Mouse (Mus musculus): Measurements from ENCODE around the gene Deaf1. TPM values are rescaled to one million over a fixed set of nuclear protein-coding genes. Genes with fewer than 3 reads are reported as not detected.

Gene Deaf1
- polyA plus RNA-seq (2015; fragmentation: Nextera tagmentation; extraction: Ambion mirVana), result 26.7 and 31.4 TPM in 2 replicates

GRCm38 (mm10) chr7:141327469-141328372 is at the start of gene Deaf1, which contains the start of gene Tmem80:
Gene Deaf1, minus strand, starts transcription at chr7:141327690.
Gene Tmem80, plus strand, starts transcription at chr7:141327739.

GRCm38 (mm10) chr7:141338576-141339131 is 11.2 kb upstream of the Deaf1 start, which contains the start of gene Eps8l2:
Gene Eps8l2, plus strand, starts transcription at chr7:141338880.

GRCm38 (mm10) chr7:141291921-141292582 is 35.4 kb downstream of the Deaf1 start, which contains the start of gene Drd4:
Gene Drd4, plus strand, starts transcription at chr7:141292006.

DNA sequence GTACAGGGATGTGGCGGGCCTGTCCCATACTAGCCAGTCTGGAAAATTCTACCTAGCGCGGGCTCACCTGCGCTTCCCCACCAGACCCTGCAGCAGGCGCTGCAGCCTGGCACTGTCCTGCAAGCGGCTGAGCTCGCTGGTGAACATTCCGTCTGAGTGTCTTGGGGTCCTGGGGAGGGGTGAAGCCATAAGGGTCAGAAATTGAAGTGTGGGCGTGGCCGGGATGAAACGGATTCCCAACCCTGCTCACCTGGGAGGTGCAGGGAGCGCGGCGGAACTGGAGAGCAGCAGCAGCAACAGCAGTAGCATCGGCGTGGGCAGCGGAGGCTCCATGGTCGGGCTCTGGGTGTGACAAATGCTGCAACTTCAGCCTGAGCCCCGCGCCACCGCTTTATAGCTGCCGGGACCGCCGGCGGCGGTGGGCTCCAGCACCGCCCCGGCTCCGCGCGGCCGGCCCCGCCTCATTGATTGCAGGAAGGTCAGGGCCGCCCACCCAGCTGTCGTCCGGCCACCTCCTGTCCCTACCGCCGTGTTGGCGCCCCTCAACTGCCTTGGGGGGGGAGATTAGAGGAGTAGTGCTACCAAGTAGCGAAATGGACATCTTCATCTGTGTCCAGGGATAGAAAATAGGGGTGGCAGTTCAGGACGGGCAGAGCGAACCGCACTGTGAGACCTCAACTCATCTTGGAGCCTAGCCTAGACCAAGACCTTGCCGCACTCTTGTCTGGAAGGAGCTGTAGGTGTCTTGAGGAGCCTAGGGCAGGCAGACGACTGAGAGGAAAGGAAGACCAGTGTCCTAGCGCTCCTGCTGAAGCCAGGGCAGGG is 48.5 kb downstream of the Deaf1 start, which contains the start of gene Sct:
Sct (minus strand) TSS at position 368 of the 825 bp plus-strand sequence.

GRCm38 (mm10) chr7:141276546-141276945 is 50.9 kb downstream of the Deaf1 start, which contains the start of gene Cdhr5:
Gene Cdhr5, minus strand, starts transcription at chr7:141276786.

DNA sequence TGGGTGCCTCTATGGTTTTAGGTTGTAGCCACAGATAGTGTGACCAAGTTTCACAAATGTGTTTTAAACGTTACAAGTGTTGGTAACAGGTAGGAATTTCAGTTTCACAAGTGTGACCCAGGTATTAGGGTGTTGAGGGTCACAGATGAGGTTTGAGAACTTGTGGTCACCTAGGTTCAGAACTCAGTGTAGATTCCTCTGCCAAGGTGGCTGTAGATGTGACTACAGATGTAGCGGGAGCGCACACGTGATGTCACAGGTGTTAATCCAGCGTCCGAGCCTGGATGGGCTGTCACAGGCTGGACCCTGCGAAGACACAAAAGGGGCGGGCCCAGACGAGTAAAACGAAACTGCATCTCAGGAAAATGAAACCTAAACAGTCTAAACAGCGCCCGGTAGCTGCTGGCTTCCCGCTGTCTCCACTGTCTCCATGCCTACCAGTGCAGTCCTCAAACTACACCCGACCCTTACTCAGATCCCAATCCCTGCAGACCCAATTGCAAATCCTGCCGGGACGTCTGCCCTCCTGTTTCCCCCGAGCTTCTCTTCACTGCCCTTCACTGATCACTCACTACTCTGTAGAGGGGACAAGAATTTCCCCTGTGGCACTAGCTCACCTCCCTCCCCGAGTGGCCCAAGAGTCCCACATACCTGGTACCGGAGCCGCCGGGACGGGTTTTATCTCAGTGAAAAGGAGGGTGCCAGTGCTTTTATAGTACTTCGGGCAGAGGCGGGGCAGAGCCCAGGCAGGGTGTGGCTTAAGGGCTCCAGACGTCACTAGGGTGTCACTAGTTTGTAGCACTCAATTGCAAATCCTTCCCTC is 61.5 kb downstream of the Deaf1 start, which contains the start of gene Irf7:
Irf7 (minus strand) TSS at position 743 of the 823 bp plus-strand sequence.

Other genes with a start within 250 kb of the Deaf1 start
- 2.2 and 3.6 TPM in 2 replicates for gene Pkp3, start 249.5 kb downstream of the Deaf1 start, polyA plus RNA-seq (2015; fragmentation: Nextera tagmentation; extraction: Ambion mirVana)
- gene Sigirr, start 227.1 kb downstream of the Deaf1 start, polyA plus RNA-seq (2015; fragmentation: Nextera tagmentation; extraction: Ambion mirVana), result 8.6 and 9.9 TPM in 2 replicates
- 0.29 and 0.60 TPM in 2 replicates for gene Ano9, start 209.9 kb downstream of the Deaf1 start, polyA plus RNA-seq (2015; fragmentation: Nextera tagmentation; extraction: Ambion mirVana)
- gene Ptdss2, start 205.3 kb downstream of the Deaf1 start, polyA plus RNA-seq (2015; fragmentation: Nextera tagmentation; extraction: Ambion mirVana), result 137 and 167 TPM in 2 replicates
- gene Rnh1, start 154.8 kb downstream of the Deaf1 start, polyA plus RNA-seq (2015; fragmentation: Nextera tagmentation; extraction: Ambion mirVana), result 61.3 and 72.7 TPM in 2 replicates
- 62.2 and 63.7 TPM in 2 replicates for gene Hras, start 133.7 kb downstream of the Deaf1 start, polyA plus RNA-seq (2015; fragmentation: Nextera tagmentation; extraction: Ambion mirVana)
- 4.3 and 4.7 TPM in 2 replicates for gene Lrrc56, start 133.5 kb downstream of the Deaf1 start, polyA plus RNA-seq (2015; fragmentation: Nextera tagmentation; extraction: Ambion mirVana)
- gene Lmntd2, start 113.6 kb downstream of the Deaf1 start, polyA plus RNA-seq (2015; fragmentation: Nextera tagmentation; extraction: Ambion mirVana), result 0.22 and 0.33 TPM in 2 replicates
- 9.9 and 12.2 TPM in 2 replicates for gene Rassf7, start 111.8 kb downstream of the Deaf1 start, polyA plus RNA-seq (2015; fragmentation: Nextera tagmentation; extraction: Ambion mirVana)
- gene Phrf1, start 98.9 kb downstream of the Deaf1 start, polyA plus RNA-seq (2015; fragmentation: Nextera tagmentation; extraction: Ambion mirVana), result 32.7 and 37.2 TPM in 2 replicates
- gene Irf7, start 61.2 kb downstream of the Deaf1 start, polyA plus RNA-seq (2015; fragmentation: Nextera tagmentation; extraction: Ambion mirVana), result 32.5 and 46.0 TPM in 2 replicates
- 0.07 and 0.11 TPM in 2 replicates for gene Cdhr5, start 50.9 kb downstream of the Deaf1 start, polyA plus RNA-seq (2015; fragmentation: Nextera tagmentation; extraction: Ambion mirVana)
- 10.2 and 15.9 TPM in 2 replicates for gene Sct, start 48.6 kb downstream of the Deaf1 start, polyA plus RNA-seq (2015; fragmentation: Nextera tagmentation; extraction: Ambion mirVana)
- gene Drd4, start 35.7 kb downstream of the Deaf1 start, polyA plus RNA-seq (2015; fragmentation: Nextera tagmentation; extraction: Ambion mirVana), result 0.10 and 0.55 TPM in 2 replicates
- gene Tmem80, start within 50 bp of the Deaf1 start, polyA plus RNA-seq (2015; fragmentation: Nextera tagmentation; extraction: Ambion mirVana), result 25.3 and 26.4 TPM in 2 replicates
- gene Eps8l2, start 11.2 kb upstream of the Deaf1 start, polyA plus RNA-seq (2015; fragmentation: Nextera tagmentation; extraction: Ambion mirVana), result 1.6 and 2.0 TPM in 2 replicates
- 532 and 557 TPM in 2 replicates for gene Taldo1, start 64.5 kb upstream of the Deaf1 start, polyA plus RNA-seq (2015; fragmentation: Nextera tagmentation; extraction: Ambion mirVana)
- gene Gatd1, start 86.4 kb upstream of the Deaf1 start, polyA plus RNA-seq (2015; fragmentation: Nextera tagmentation; extraction: Ambion mirVana), result 27.9 and 38.0 TPM in 2 replicates
- 0.17 TPM in 1 of 2 replicates, not detected in the other for gene Cend1, start 101.8 kb upstream of the Deaf1 start, polyA plus RNA-seq (2015; fragmentation: Nextera tagmentation; extraction: Ambion mirVana)
- 9.6 and 12.0 TPM in 2 replicates for gene Slc25a22, start 110.2 kb upstream of the Deaf1 start, polyA plus RNA-seq (2015; fragmentation: Nextera tagmentation; extraction: Ambion mirVana)
- 11.9 and 14.1 TPM in 2 replicates for gene Pidd1, start 116.3 kb upstream of the Deaf1 start, polyA plus RNA-seq (2015; fragmentation: Nextera tagmentation; extraction: Ambion mirVana)
- gene Rplp2, start 119.7 kb upstream of the Deaf1 start, polyA plus RNA-seq (2015; fragmentation: Nextera tagmentation; extraction: Ambion mirVana), result 1,725 and 1,765 TPM in 2 replicates
- gene Pnpla2, start 127.5 kb upstream of the Deaf1 start, polyA plus RNA-seq (2015; fragmentation: Nextera tagmentation; extraction: Ambion mirVana), result 23.6 and 27.5 TPM in 2 replicates
- 12.7 and 15.8 TPM in 2 replicates for gene Cracr2b, start 133.4 kb upstream of the Deaf1 start, polyA plus RNA-seq (2015; fragmentation: Nextera tagmentation; extraction: Ambion mirVana)
- 9.2 and 10.5 TPM in 2 replicates for gene Cd151, start 139.7 kb upstream of the Deaf1 start, polyA plus RNA-seq (2015; fragmentation: Nextera tagmentation; extraction: Ambion mirVana)
- 56.8 and 65.1 TPM in 2 replicates for gene Polr2l, start 147.4 kb upstream of the Deaf1 start, polyA plus RNA-seq (2015; fragmentation: Nextera tagmentation; extraction: Ambion mirVana)
- gene Tspan4, start 147.6 kb upstream of the Deaf1 start, polyA plus RNA-seq (2015; fragmentation: Nextera tagmentation; extraction: Ambion mirVana), result 65.7 and 84.5 TPM in 2 replicates
- 14.0 and 14.6 TPM in 2 replicates for gene Chid1, start 212.2 kb upstream of the Deaf1 start, polyA plus RNA-seq (2015; fragmentation: Nextera tagmentation; extraction: Ambion mirVana)
- 49.8 and 51.2 TPM in 2 replicates for gene Ap2a2, start 234.5 kb upstream of the Deaf1 start, polyA plus RNA-seq (2015; fragmentation: Nextera tagmentation; extraction: Ambion mirVana)

All from spleen, postnatal 0 days (tissue).